Mouse (Mus musculus) T-helper 17 cell (primary cell): ENCODE data around the gene Hps1.

ENCODE experiments used
- in situ Hi-C, 2 experiments: fragments of 300-600 bp; cut with MboI, MseI; formaldehyde crosslinking; loops; 1 replicate in 1 of 2; 2 replicates in 1 of 2; pipeline ENCODE4 v1.15.1; 2025; ENCODE audit warnings: high pct_unique_total_duplicates in 2 of 2

Gene Hps1

GRCm38 (mm10) chr19:42756671-42757070, 23.1 kb downstream of the Hps1 start:
- in situ Hi-C loops: no loop called here

GRCm38 (mm10) chr19:42755148-42755870, 24.5 kb downstream of the Hps1 start:
- in situ Hi-C loops: no loop called here

DNA sequence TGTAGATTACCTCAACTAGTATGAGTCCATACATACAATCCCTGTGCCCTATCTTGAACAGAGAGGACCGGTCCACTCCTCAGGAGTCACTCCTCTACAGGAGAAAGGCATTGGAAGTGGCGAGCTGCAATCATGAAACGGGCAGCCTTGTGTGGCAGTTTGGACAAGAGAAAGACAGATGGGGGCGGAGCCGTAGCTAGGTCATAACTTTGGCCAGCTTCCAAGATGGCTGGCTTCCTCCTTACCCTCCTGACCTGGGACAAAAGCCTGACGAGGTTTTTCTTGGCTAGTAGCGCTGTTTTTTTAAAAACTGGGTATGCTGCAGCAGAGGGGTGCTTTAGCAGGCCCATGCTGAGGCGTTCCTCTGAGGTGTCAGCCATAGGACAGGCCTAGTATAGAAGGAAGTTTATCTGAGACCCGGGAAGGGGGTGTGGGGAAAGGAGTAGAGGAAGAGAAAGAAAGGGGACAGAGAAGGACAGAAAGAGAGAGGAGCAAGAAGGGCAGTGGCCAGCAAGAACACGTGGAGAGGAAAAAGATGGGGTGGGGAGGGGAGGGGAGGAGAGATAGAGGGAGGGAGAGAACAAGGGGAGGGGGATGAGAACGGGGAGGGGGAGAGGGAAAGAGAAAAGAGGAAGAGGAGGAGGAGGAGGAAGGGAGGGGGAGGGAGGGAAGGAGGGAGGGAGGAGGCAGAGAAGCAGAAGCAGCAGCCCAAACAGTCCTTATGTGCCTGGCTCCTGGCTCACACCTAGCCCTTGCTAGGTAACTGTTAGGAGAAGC, 26.4 kb downstream of the Hps1 start:
- in situ Hi-C loops: no loop called here

- in situ Hi-C loops: no loop called here
Observed at GRCm38 (mm10) chr19:42752363-42752931, 27.3 kb downstream of the Hps1 start, which contains the start of gene Pyroxd2. Pyroxd2 (minus strand) TSS chr19:42752775.

GRCm38 (mm10) chr19:42750196-42750595, 29.6 kb downstream of the Hps1 start:
- in situ Hi-C loops: no loop called here

- in situ Hi-C loops: no loop called here
Observed at GRCm38 (mm10) chr19:42746702-42747101, 33.1 kb downstream of the Hps1 start.

DNA sequence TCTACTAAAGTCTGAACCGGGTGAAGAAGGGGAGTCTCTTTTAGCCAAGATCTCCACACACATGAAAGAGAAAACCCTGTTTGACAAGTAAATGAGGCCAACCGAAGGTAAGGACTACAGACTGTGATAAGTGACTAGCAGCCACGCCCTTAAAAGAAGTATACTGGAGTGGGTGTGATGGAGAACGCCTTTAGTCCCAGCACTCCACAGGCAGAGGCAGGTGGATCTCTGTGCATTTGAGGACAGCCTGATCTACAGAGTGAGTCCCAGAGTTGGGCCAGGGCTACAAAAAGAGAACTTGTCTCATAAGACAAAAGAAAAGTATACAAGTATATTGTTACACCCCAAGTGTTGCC, 33.9 kb downstream of the Hps1 start:
- in situ Hi-C loops: no loop called here

GRCm38 (mm10) chr19:42745084-42745868, 34.5 kb downstream of the Hps1 start:
- in situ Hi-C loops: no loop called here

GRCm38 (mm10) chr19:42744162-42744586, 35.6 kb downstream of the Hps1 start:
- in situ Hi-C loops: no loop called here

GRCm38 (mm10) chr19:42743261-42743660, 36.5 kb downstream of the Hps1 start:
- in situ Hi-C loops: no loop called here

- in situ Hi-C loops: no loop called here
Observed at GRCm38 (mm10) chr19:42741884-42742283, 37.9 kb downstream of the Hps1 start.

DNA sequence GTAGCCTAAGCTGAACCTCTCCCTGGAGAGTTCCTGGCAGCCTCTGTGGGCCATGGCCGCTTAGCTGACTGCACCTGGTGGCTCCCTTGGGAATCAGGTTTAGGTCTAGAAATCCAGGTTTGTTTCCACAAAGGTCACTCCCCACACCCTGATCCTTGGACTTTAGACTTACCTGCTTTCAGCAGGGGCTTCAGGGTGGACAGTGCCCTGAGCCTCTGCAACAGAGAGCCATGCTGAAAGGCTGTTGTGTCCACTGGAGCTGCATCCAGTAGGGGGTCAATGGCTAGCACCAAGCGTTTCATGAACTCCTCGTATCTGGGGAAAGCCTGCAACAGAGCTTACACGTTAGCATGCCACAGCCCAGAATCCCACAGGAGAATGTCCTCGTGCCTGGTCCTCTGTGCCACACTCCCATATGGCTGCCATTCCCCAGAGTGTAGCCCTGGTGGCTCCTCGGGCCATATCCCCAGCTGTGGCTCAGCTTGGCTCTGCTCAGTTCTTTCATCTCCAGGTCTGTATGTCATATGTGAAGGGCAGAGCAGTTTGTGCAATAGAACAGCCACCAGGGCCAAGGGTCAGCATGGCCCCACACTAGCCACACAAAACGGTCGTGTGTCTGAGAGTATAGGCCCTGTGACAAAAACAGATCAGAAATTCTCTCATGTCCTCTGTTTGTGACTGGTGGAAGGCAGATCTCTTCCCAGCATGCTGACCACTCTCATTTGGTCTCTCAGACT, 39.4 kb downstream of the Hps1 start:
- in situ Hi-C loops: no loop called here

- in situ Hi-C loops: no loop called here
Observed at GRCm38 (mm10) chr19:42739734-42740133, 40.0 kb downstream of the Hps1 start.

- in situ Hi-C loops: no loop called here
Observed at GRCm38 (mm10) chr19:42737753-42738152, 42.0 kb downstream of the Hps1 start.

DNA sequence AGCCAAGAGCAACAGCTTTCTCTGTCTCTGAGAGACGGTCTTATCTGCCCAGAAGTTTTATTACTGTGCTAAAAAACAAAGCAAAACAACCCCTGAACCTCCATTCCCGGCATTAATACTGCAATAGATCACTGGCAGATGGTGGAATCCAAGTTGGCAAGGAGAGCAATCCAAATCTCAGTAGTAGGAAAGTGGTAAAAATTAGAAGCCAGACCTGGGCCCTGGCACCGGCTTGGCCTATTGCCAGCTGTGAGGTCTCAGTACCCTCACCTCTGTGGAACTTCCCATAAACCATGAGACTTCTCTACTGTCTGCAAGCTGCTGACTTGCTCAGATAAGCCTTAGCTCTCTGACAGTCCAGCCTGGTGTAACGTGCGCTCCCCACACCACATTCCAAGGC, 44.8 kb downstream of the Hps1 start:
- in situ Hi-C loops: no loop called here

GRCm38 (mm10) chr19:42727424-42727823, 52.4 kb downstream of the Hps1 start:
- in situ Hi-C loops: no loop called here

DNA sequence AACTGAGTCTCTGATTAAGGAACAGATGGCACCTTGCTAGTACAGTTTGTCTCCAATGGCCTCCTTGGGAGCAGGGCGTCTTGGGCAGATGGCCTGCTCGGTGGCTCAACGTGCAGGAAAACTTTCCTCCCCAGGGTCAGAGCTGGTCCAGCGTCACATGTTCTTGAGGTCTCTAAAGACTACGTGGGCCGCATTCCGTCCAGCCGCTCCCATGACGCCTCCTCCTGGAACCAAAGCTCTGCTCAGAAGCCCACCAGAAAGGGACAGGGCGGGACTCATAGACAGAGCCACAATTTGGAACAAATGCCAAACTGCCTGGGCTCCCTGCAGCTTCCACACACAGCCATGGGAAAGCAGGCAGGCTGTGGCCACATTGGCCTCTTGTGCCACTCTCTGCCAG, 53.0 kb downstream of the Hps1 start:
- in situ Hi-C loops: no loop called here

DNA sequence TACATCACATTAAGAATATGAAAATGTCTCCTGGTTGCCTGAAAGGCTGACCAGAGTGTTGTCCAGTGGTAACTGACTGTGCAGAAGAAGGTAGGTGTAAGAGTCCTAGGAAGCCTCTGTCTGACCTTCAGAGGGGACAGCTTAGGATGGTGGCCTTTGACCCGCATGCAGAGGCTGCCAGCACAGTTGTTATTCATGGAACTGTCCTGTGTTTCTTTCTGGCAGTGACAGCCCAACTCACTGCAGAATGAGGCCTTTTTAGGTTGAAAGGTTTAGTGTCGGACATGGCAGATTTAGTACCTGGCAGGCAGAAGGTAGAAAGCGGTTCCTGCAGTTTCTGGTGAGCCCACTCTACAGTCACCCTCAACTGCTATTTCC, 53.8 kb downstream of the Hps1 start:
- in situ Hi-C loops: no loop called here

DNA sequence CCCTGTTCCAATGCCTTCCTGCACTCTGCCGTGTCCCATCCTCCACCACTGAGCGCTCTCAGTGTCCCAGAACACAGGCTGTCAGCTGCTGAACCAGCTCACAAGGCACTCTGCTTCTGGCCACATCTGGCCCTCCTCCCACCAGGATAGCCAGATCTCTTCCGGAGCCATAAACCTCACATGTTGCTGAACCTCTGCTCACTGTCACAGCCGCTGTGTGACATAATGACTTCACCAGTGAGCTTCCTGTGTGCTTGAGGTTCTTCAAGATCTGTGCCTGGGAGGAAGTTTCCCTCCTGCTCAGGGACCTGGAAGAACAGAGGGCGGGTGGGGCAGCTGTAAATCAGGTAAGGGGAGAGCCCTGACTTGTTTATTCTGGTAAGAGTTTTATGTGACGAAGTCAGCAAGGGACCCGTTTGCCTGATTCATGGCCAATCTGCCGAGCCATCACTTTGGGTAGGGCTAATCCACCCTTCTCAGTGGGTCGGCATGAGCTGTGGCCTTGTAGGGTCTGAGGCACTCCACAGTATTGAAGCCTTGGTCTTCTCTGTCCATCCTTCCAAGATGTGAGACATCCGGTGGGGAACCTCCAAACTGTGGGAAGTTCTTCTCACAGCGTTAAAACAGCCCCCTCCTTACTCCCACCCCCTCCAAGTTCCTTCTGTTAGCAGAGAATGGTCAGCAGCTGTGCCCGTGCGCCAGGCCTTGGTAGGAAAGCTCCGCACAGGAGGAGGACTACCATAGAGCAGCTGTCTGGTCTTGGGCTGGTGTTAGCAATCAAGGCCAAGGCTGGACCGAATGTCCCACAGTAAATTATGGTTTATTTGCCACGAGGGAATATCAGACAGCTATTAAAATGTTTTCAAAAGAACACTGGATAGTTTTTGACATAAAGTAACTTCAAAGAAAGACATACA, 54.5 kb downstream of the Hps1 start:
- in situ Hi-C loops: no loop called here

GRCm38 (mm10) chr19:42723302-42723701, 56.5 kb downstream of the Hps1 start:
- in situ Hi-C loops: no loop called here
